Mouse (Mus musculus): ENCODE data around the gene Sec22a. TPM values are rescaled to one million over a fixed set of nuclear protein-coding genes. Genes with fewer than 3 reads are reported as not detected.

The Sec22a gene
- polyA plus RNA-seq, 1 experiment = 8.2 TPM

GRCm38 (mm10) chr16:35319335-35319734, 44.4 kb downstream of the Sec22a start:
- H3K79me2 ChIP-seq (ENCODE audit: control insufficient read depth, insufficient read depth) = no peaks in the 10 kb centered on the region
- H3K27me3 ChIP-seq (ENCODE audit: control insufficient read depth, insufficient read depth, insufficient read length) = no peaks in the 10 kb centered on the region
- TF ChIP-seq MYOD1 (IDR thresholded peaks at IDR 0.05; ENCODE audit: control insufficient read depth, insufficient read length, low read depth) (no peak), CTCF (IDR thresholded peaks at IDR 0.05; ENCODE audit: control insufficient read depth, insufficient read depth, insufficient read length) (no peak), CEBPB (IDR thresholded peaks at IDR 0.05; ENCODE audit: low read depth) (no peak), FOSL1 (IDR thresholded peaks at IDR 0.05; ENCODE audit: insufficient read depth, low read length, poor library complexity, severe bottlenecking) (no peak), MYOG (IDR thresholded peaks at IDR 0.05; ENCODE audit: control insufficient read depth, extremely low read depth, insufficient read length) (no peak), MAX (IDR thresholded peaks at IDR 0.05) (no peak), USF1 (IDR thresholded peaks at IDR 0.05; ENCODE audit: low read depth) (no peak)
- H3ac ChIP-seq (ENCODE audit: control insufficient read depth, insufficient read length, low read depth) = no peak overlapping the region
- H3K4me3 ChIP-seq (ENCODE audit: insufficient read depth, poor library complexity, severe bottlenecking) = no peak overlapping the region
- H3K79me3 ChIP-seq (ENCODE audit: low read depth) = no peaks in the 10 kb centered on the region
- no peaks in the 10 kb centered on the region for H3K36me3 ChIP-seq (ENCODE audit: control insufficient read depth, insufficient read depth)

DNA sequence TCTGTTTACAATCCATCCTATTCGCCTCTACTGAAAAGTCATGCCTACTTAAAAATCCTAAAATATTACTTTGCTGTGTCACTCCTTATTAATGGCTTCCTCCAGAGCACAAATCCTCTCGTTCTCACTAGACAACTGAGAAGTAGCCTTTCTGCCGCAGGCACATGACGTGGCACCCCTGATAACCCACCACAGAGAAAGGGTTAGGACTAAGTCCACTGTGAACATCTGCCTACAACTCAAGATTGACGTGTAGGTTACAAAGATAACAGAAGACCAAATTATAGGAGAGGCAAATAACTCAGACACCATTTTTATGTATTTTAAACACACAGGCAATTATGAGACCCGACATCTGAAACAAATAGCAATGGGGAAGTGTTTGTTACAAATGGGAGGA, 45.3 kb downstream of the Sec22a start:
- no peak for TF ChIP-seq CTCF (IDR thresholded peaks at IDR 0.05; ENCODE audit: control insufficient read depth, insufficient read depth, insufficient read length)
- TF ChIP-seq MYOD1 (IDR thresholded peaks at IDR 0.05; ENCODE audit: control insufficient read depth, insufficient read length, low read depth) = no peak
- no peak for TF ChIP-seq MAX (IDR thresholded peaks at IDR 0.05)
- no peak for TF ChIP-seq USF1 (IDR thresholded peaks at IDR 0.05; ENCODE audit: low read depth)
- no peak for TF ChIP-seq MYOG (IDR thresholded peaks at IDR 0.05; ENCODE audit: control insufficient read depth, extremely low read depth, insufficient read length)
- no peak for TF ChIP-seq FOSL1 (IDR thresholded peaks at IDR 0.05; ENCODE audit: insufficient read depth, low read length, poor library complexity, severe bottlenecking)
- TF ChIP-seq CEBPB (IDR thresholded peaks at IDR 0.05; ENCODE audit: low read depth) = no peak

DNA sequence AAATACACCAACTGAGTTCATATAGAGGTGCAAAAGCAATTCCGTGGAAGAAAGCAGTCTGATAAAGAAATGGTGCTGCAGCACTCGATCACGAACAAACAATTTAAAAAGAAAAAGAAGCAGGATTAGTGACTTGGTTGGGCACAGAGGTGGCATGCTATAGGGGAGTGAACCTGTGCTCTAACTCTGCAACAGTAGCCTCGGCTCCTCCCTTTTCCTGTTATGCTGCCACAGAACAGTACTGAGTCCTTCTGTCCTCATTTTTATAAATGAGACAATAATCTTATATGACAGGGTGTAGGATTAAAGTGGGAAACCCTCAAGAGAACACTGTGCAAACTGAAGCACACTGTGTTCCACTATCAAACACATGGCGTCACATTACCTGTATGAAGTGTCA, 46.3 kb downstream of the Sec22a start:
- Histone ChIP-seq H3ac (ENCODE audit: control insufficient read depth, insufficient read length, low read depth) (no peak overlapping the region), H3K79me2 (ENCODE audit: control insufficient read depth, insufficient read depth) (no peaks in the 10 kb centered on the region), H3K27me3 (ENCODE audit: control insufficient read depth, insufficient read depth, insufficient read length) (no peaks in the 10 kb centered on the region), H3K79me3 (ENCODE audit: low read depth) (no peaks in the 10 kb centered on the region), H3K4me3 (ENCODE audit: insufficient read depth, poor library complexity, severe bottlenecking) (no peak overlapping the region), H3K36me3 (ENCODE audit: control insufficient read depth, insufficient read depth) (no peaks in the 10 kb centered on the region)
- no peak for TF ChIP-seq CEBPB (IDR thresholded peaks at IDR 0.05; ENCODE audit: low read depth)
- no peak for TF ChIP-seq FOSL1 (IDR thresholded peaks at IDR 0.05; ENCODE audit: insufficient read depth, low read length, poor library complexity, severe bottlenecking)
- TF ChIP-seq CTCF (IDR thresholded peaks at IDR 0.05; ENCODE audit: control insufficient read depth, insufficient read depth, insufficient read length) = no peak
- no peak for TF ChIP-seq MAX (IDR thresholded peaks at IDR 0.05)
- TF ChIP-seq MYOD1 (IDR thresholded peaks at IDR 0.05; ENCODE audit: control insufficient read depth, insufficient read length, low read depth) = no peak
- TF ChIP-seq USF1 (IDR thresholded peaks at IDR 0.05; ENCODE audit: low read depth) = no peak
- no peak for TF ChIP-seq MYOG (IDR thresholded peaks at IDR 0.05; ENCODE audit: control insufficient read depth, extremely low read depth, insufficient read length)

More for the DNA sequence above, 45.3 kb downstream of the Sec22a start:
- no peak overlapping the region for H3ac ChIP-seq (ENCODE audit: control insufficient read depth, insufficient read length, low read depth)
- no peaks in the 10 kb centered on the region for H3K79me3 ChIP-seq (ENCODE audit: low read depth)
- no peaks in the 10 kb centered on the region for H3K79me2 ChIP-seq (ENCODE audit: control insufficient read depth, insufficient read depth)
- H3K4me3 ChIP-seq (ENCODE audit: insufficient read depth, poor library complexity, severe bottlenecking) = no peak overlapping the region
- H3K27me3 ChIP-seq (ENCODE audit: control insufficient read depth, insufficient read depth, insufficient read length) = no peaks in the 10 kb centered on the region
- H3K36me3 ChIP-seq (ENCODE audit: control insufficient read depth, insufficient read depth) = no peaks in the 10 kb centered on the region

- Histone ChIP-seq H3K4me3 (ENCODE audit: insufficient read depth, poor library complexity, severe bottlenecking) (no peak overlapping the region), H3K36me3 (ENCODE audit: control insufficient read depth, insufficient read depth) (no peaks in the 10 kb centered on the region), H3ac (ENCODE audit: control insufficient read depth, insufficient read length, low read depth) (no peak overlapping the region), H3K79me2 (ENCODE audit: control insufficient read depth, insufficient read depth) (no peaks in the 10 kb centered on the region), H3K79me3 (ENCODE audit: low read depth) (no peaks in the 10 kb centered on the region), H3K27me3 (ENCODE audit: control insufficient read depth, insufficient read depth, insufficient read length) (no peaks in the 10 kb centered on the region)
- TF ChIP-seq CEBPB (IDR thresholded peaks at IDR 0.05; ENCODE audit: low read depth) (no peak), MAX (IDR thresholded peaks at IDR 0.05) (no peak), USF1 (IDR thresholded peaks at IDR 0.05; ENCODE audit: low read depth) (no peak), MYOD1 (IDR thresholded peaks at IDR 0.05; ENCODE audit: control insufficient read depth, insufficient read length, low read depth) (peak; percentile 75)
These were observed 46.9 kb downstream of the Sec22a start for GRCm38 (mm10) chr16:35316856-35317264.

DNA sequence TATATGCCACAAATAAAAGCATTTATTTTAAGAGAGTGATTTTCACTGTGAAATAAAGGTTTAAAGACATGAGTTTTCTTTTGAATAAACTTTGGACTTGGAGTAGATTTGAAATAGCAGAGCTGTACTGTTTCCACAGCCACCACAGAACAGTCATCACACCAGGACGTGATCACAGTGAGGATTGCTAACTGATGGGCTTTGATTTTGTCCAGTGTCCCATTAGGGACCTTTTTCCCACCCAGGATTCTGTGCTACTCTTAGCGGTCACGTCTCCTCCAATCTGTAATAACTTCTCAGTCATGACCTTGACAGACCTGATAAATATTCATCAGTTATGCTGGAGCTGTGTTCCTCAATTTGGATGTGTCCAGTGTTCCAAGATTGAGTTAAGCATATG, 48.2 kb downstream of the Sec22a start:
- Histone ChIP-seq H3ac (ENCODE audit: control insufficient read depth, insufficient read length, low read depth) (no peak overlapping the region), H3K4me3 (ENCODE audit: insufficient read depth, poor library complexity, severe bottlenecking) (no peak overlapping the region), H3K36me3 (ENCODE audit: control insufficient read depth, insufficient read depth) (no peaks in the 10 kb centered on the region), H3K27me3 (ENCODE audit: control insufficient read depth, insufficient read depth, insufficient read length) (no peaks in the 10 kb centered on the region), H3K79me2 (ENCODE audit: control insufficient read depth, insufficient read depth) (no peaks in the 10 kb centered on the region), H3K79me3 (ENCODE audit: low read depth) (no peaks in the 10 kb centered on the region)
- TF ChIP-seq MYOG (IDR thresholded peaks at IDR 0.05; ENCODE audit: control insufficient read depth, extremely low read depth, insufficient read length) = no peak
- no peak for TF ChIP-seq MYOD1 (IDR thresholded peaks at IDR 0.05; ENCODE audit: control insufficient read depth, insufficient read length, low read depth)
- TF ChIP-seq CEBPB (IDR thresholded peaks at IDR 0.05; ENCODE audit: low read depth) = no peak
- TF ChIP-seq USF1 (IDR thresholded peaks at IDR 0.05; ENCODE audit: low read depth) = no peak
- no peak for TF ChIP-seq MAX (IDR thresholded peaks at IDR 0.05)
- TF ChIP-seq CTCF (IDR thresholded peaks at IDR 0.05; ENCODE audit: control insufficient read depth, insufficient read depth, insufficient read length) = no peak
- no peak for TF ChIP-seq FOSL1 (IDR thresholded peaks at IDR 0.05; ENCODE audit: insufficient read depth, low read length, poor library complexity, severe bottlenecking)

DNA sequence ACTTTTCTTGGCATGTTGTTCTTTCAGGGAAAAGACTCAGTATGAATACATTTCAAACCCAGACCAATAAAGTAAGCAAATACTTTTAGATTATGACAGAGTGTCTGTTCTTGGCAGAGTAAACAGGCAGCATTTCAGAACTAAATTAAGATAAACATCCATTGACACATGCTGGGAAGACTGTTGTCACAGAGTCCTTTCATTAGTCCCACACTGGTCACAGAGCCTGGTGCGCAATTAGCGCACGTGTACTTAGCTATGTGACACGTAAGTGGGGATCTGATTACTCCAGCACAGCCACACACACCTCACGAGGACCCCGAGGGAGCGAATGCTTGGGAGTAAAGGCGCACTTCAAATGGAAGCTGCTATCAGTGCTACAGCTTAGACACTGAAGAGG, 52.1 kb downstream of the Sec22a start:
- H3ac ChIP-seq (ENCODE audit: control insufficient read depth, insufficient read length, low read depth) = no peak overlapping the region
- no peaks in the 10 kb centered on the region for H3K27me3 ChIP-seq (ENCODE audit: control insufficient read depth, insufficient read depth, insufficient read length)
- no peaks in the 10 kb centered on the region for H3K36me3 ChIP-seq (ENCODE audit: control insufficient read depth, insufficient read depth)
- H3K79me3 ChIP-seq (ENCODE audit: low read depth) = no peaks in the 10 kb centered on the region
- no peak for TF ChIP-seq MYOG (IDR thresholded peaks at IDR 0.05; ENCODE audit: control insufficient read depth, extremely low read depth, insufficient read length)
- TF ChIP-seq CEBPB (IDR thresholded peaks at IDR 0.05; ENCODE audit: low read depth) = no peak
- no peak for TF ChIP-seq MAX (IDR thresholded peaks at IDR 0.05)
- no peak for TF ChIP-seq FOSL1 (IDR thresholded peaks at IDR 0.05; ENCODE audit: insufficient read depth, low read length, poor library complexity, severe bottlenecking)
- no peak for TF ChIP-seq MYOD1 (IDR thresholded peaks at IDR 0.05; ENCODE audit: control insufficient read depth, insufficient read length, low read depth)
- no peak for TF ChIP-seq USF1 (IDR thresholded peaks at IDR 0.05; ENCODE audit: low read depth)
- TF ChIP-seq CTCF (IDR thresholded peaks at IDR 0.05; ENCODE audit: control insufficient read depth, insufficient read depth, insufficient read length) = no peak
- no peak overlapping the region for H3K4me3 ChIP-seq (ENCODE audit: insufficient read depth, poor library complexity, severe bottlenecking)
- H3K79me2 ChIP-seq (ENCODE audit: control insufficient read depth, insufficient read depth) = no peaks in the 10 kb centered on the region

Measured in C2C12 (cell line).